Mouse (Mus musculus) heart, postnatal 14 days (tissue): ENCODE measurements around the gene Gm47969. TPM values are rescaled to one million over a fixed set of nuclear protein-coding genes. Genes with fewer than 3 reads are reported as not detected.
A peak's percentile ranks its signal among the peaks of the same experiment; 100 is the strongest.

ENCODE experiments used
- DNase-seq, 2 experiments: peaks; one replicate each; pipeline ENCODE4 v3.0.0; 2021 to 2022
- intact Hi-C: fragments of 180-260 bp; cut with DNase I; formaldehyde crosslinking; loops from one replicate; pipeline ENCODE4 v1.15.1; 2025
- total RNA-seq, 2 experiments: library from RNA; stranded (reverse); gene quantifications; 2 replicates each; pipeline ENCODE4 v1.2.3; 2021

Gm47969 gene
- total RNA-seq, 2 experiments from 2014 or later, result not detected

DNA sequence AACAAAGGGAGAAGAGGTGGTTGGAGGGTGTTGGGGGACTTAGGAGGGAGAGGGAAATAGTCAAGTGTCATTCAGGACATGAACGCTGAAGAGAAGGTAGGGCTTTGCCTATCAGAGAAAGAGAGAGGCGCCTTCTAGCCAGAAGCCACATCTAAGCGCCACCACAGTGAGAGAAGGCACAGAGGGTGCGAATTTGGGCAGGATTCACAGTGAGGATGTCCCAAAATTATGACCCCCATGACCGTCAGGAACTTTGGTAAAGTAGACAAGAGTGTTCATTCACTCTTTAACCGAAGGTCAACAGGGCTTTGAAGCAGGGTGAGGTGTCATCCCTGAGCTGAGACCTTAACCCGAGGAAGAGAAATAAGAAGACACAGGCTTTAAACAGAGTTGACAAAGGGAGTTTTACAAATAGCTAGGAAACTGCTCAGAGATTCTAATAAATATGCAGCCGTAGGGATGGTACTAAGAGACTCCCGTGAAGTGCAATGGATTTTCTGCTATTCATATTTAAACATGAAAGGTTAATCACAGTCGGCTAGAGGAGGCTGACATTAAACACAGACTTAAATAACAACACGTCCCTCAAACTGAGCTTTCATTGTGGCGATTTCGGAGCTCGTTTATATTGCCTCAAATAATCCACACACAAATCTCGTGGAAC is 30.9 kb downstream of the Gm47969 start:
- DNase-seq, result no peak
- intact Hi-C loops, result loop anchor here (1.0 kb wide), 1 partner anchor 289 kb away; no protein-coding TSS in a partner anchor

DNA sequence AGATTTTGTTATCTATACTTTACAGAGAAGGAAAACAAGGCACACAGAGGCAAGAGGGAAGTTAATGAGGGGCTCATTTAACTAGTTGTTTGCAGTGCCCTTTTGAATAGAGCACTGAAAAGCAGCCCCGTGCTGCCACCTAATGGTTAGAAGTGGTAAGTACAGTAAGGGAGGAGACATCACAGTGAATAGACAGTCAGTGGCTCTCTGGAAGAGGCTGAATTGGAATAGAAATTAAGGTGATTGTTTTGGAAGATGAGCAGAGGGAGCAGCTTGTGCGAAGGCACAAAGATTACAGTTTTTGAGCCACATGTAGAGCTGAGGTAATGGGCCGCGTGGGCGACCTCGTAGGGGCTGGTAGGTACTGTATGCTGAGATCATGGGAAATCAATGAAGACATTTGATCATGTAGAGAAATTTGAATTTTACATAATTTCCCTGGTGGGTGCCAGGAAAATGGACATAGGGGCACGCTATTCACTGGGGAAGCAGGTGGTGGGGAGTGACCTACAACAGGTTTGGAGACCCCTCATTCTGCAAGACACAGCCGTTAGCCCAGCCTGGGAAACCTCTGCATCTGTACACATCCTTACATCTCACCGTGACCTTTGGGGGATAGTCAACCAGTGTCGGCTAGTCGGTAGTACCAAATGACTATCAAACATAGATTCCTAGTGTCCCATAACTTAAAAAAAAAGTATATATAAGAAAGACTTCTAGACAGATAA is 31.6 kb downstream of the Gm47969 start:
- intact Hi-C loops, result loop anchor here (1.0 kb wide), 1 partner anchor 290 kb away; no protein-coding TSS in a partner anchor
- peak in 1 of 2 experiments; percentile 37 for DNase-seq

DNA sequence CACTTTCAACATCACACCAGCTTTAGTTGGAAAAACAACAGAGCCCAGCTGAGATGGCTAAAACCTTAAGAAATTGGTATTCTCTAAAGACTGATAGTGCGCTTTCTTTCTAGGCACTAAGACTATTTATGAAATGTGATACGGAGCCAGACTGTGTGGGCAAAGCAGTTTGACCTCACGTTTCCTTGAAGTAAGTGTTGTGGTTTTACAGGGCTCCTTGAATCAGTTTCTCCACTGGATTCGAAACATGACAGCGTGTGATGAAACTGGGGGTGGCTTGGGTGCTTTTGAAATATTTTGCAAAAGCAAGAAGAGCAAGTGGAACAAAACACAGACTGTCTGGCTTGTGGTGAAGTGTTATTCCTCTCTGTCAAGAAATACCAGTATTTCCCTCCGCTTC is 32.3 kb downstream of the Gm47969 start:
- no peak for DNase-seq
- intact Hi-C loops, result no loop called here

- intact Hi-C loops, result no loop called here
- DNase-seq, result no peak
Measured at GRCm38 (mm10) chr1:83084790-83085189, 40.1 kb downstream of the Gm47969 start.

GRCm38 (mm10) chr1:83091268-83091667 is 46.5 kb downstream of the Gm47969 start:
- intact Hi-C loops, result no loop called here
- no peak for DNase-seq

Other genes with a start within 250 kb of the Gm47969 start
- 10 to 100 TPM; 34.0 to 36.7 TPM for gene Agfg1, start 205.4 kb upstream of the Gm47969 start, total RNA-seq
- gene A030005L19Rik, start 131.6 kb upstream of the Gm47969 start, total RNA-seq, result not detected
- not detected for gene A030014E15Rik, start 120.0 kb upstream of the Gm47969 start, total RNA-seq
- gene Gm6217, start 113.5 kb upstream of the Gm47969 start, total RNA-seq, result not detected
- not detected for gene A030003K21Rik, start 101.5 kb upstream of the Gm47969 start, total RNA-seq
- not detected for gene Gm7544, start 88.9 kb upstream of the Gm47969 start, total RNA-seq
- not detected for gene Gm47955, start 84.6 kb upstream of the Gm47969 start, total RNA-seq
- not detected for gene Gm47959, start 44.4 kb upstream of the Gm47969 start, total RNA-seq
- gene Slc19a3, start 6.5 kb upstream of the Gm47969 start, total RNA-seq, result under 1 TPM; 0.51 to 0.57 TPM
- gene Krtap28-10, start 2.5 kb upstream of the Gm47969 start, total RNA-seq, result not detected
- gene A030005K14Rik, start 14.4 kb downstream of the Gm47969 start, total RNA-seq, result not detected
- gene Krtap28-13, start 16.0 kb downstream of the Gm47969 start, total RNA-seq, result not detected
- not detected for gene Ccl20, start 71.8 kb downstream of the Gm47969 start, total RNA-seq
- gene Daw1, start 114.8 kb downstream of the Gm47969 start, total RNA-seq, result not detected